Comparison of ENCODE assay signal across 28 mouse cellular contexts in the genomic region with DNA sequence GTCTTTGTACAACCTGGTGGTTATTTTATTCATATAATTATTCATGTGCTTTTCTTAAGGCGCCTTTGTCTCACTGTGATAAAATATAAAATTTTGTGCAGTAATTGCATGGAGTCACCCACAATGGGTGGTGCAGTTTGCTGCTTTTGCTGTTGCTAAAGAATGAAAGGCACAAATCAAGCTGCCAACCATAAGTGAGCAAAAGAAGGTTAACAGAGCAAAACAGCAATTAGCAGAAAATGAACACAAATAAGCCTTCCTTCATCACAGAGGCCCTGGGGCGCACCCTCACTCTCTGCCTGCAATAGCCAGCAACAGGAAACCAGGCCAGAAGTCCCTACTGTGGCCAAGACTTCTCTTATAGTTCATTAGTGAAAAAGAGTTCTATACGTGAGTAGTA.
DNase-seq lines count a peak whose midpoint lies in the region; ATAC-seq lines count a peak whose summit lies in the region.
"Had no signal": no experiment of that assay in that cellular context is flagged by ENCODE, and none has a peak within 500 bp of the region (broad histone marks: within the 10 kb centered on the region; RNA-seq: fewer than 3 reads in every experiment).

No protein-coding gene starts in this region.

- H3K36me3 ChIP-seq in forebrain, embryonic 13.5 days (ENCODE audit: poor library complexity, severe bottlenecking), result no peaks in the 10 kb centered on the region
- no peaks in the 10 kb centered on the region for H3K36me3 ChIP-seq in forebrain, embryonic 10.5 days (replicated peaks)
- no peaks in the 10 kb centered on the region for H3K36me3 ChIP-seq in forebrain, embryonic 16.5 days (ENCODE audit: control insufficient read depth, insufficient read depth)
- H3K36me3 ChIP-seq: embryonic facial prominence, embryonic 10.5 days; embryonic facial prominence, embryonic 13.5 days; G1E; heart, embryonic 13.5 days; intestine, embryonic 15.5 days; kidney, embryonic 15.5 days had no signal

- no peak overlapping the region for H3K4me2 ChIP-seq in forebrain, embryonic 13.5 days
- H3K4me2 ChIP-seq in forebrain, embryonic 16.5 days (ENCODE audit: low read length), result no peak overlapping the region
- H3K4me2 ChIP-seq: embryonic facial prominence, embryonic 13.5 days; heart, embryonic 13.5 days; intestine, embryonic 15.5 days; kidney, embryonic 15.5 days had no signal

- WGBS in forebrain, embryonic 13.5 days, result 56% methylated on average over 3 of the region's 3 CpGs
- WGBS in forebrain, embryonic 10.5 days, result 73% methylated on average over 3 of the region's 3 CpGs
- 27% methylated on average over 3 of the region's 3 CpGs for WGBS in forebrain, embryonic 16.5 days

- H3K4me1 ChIP-seq in forebrain, embryonic 13.5 days, result peaks cover 7% of the 10 kb centered on the region
- peaks cover 5% of the 10 kb centered on the region; the same call in 1 of the 2 replicates for H3K4me1 ChIP-seq in forebrain, embryonic 10.5 days
- H3K4me1 ChIP-seq in forebrain, embryonic 16.5 days (replicated peaks; ENCODE audit: control insufficient read depth, insufficient read depth, low read length), result no peaks in the 10 kb centered on the region
- H3K4me1 ChIP-seq: embryonic facial prominence, embryonic 10.5 days; embryonic facial prominence, embryonic 13.5 days; heart, embryonic 13.5 days; intestine, embryonic 15.5 days; kidney, embryonic 15.5 days had no signal

- H3K27me3 ChIP-seq in forebrain, embryonic 13.5 days, result peaks cover 4% of the 10 kb centered on the region; the same call in 1 of the 2 replicates
- H3K27me3 ChIP-seq in forebrain, embryonic 10.5 days (ENCODE audit: poor library complexity, severe bottlenecking), result peaks cover 9% of the 10 kb centered on the region; the same call in 1 of the 2 replicates
- peaks cover 8% of the 10 kb centered on the region for H3K27me3 ChIP-seq in forebrain, embryonic 16.5 days (replicated peaks; ENCODE audit: control insufficient read depth, insufficient read depth, low read length)
- H3K27me3 ChIP-seq: CH12.LX; embryonic facial prominence, embryonic 13.5 days; heart, embryonic 13.5 days; intestine, embryonic 15.5 days; kidney, embryonic 15.5 days had no signal

- H3K9ac ChIP-seq in forebrain, embryonic 13.5 days, result no peak overlapping the region
- no peak overlapping the region for H3K9ac ChIP-seq in forebrain, embryonic 16.5 days (replicated peaks; ENCODE audit: low read depth, low read length)
- H3K9ac ChIP-seq: embryonic facial prominence, embryonic 13.5 days; heart, embryonic 13.5 days; intestine, embryonic 15.5 days; kidney, embryonic 15.5 days had no signal

- peak; percentile 55 for ATAC-seq in forebrain, embryonic 13.5 days
- ATAC-seq in forebrain, embryonic 16.5 days, result peak; percentile 87
- ATAC-seq in inflammation-experienced regulatory T-cells, adult 6 months, result no peak
- ATAC-seq: intestine, embryonic 15.5 days had no signal

- no peaks in the 10 kb centered on the region for H3K9me3 ChIP-seq in forebrain, embryonic 13.5 days (replicated peaks)
- no peaks in the 10 kb centered on the region for H3K9me3 ChIP-seq in forebrain, embryonic 10.5 days
- H3K9me3 ChIP-seq in forebrain, embryonic 16.5 days (ENCODE audit: control insufficient read depth, low read length), result no peaks in the 10 kb centered on the region
- H3K9me3 ChIP-seq: embryonic facial prominence, embryonic 10.5 days; embryonic facial prominence, embryonic 13.5 days; G1E; heart, embryonic 13.5 days; intestine, embryonic 15.5 days; kidney, embryonic 15.5 days had no signal

- no peak overlapping the region for H3K4me3 ChIP-seq in forebrain, embryonic 13.5 days
- H3K4me3 ChIP-seq in forebrain, embryonic 10.5 days, result no peak overlapping the region
- H3K4me3 ChIP-seq in forebrain, embryonic 16.5 days (replicated peaks; ENCODE audit: low read length), result no peak overlapping the region
- H3K4me3 ChIP-seq: embryonic facial prominence, embryonic 10.5 days; embryonic facial prominence, embryonic 13.5 days; erythroblast, embryonic 14.5 days; heart, embryonic 13.5 days; intestine, embryonic 15.5 days; kidney, embryonic 15.5 days had no signal

- DNase-seq in forebrain, embryonic 10.5 days (ENCODE audit: extremely low spot score, low spot score), result no peak
- peak; percentile 51 for DNase-seq in Muller cell, postnatal 12 days (ENCODE audit: inconsistent ontology term)
- peak; percentile 14 for DNase-seq in brain, embryonic 18.5 days (ENCODE audit: low read depth, low spot score)
- DNase-seq in embryo, embryonic 9.5 days (ENCODE audit: extremely low spot score), result no peak
- DNase-seq: adrenal gland, adult 2 months; adrenal gland, postnatal 14 days; B cell, adult 2 months; cerebellum, adult 11 months; cerebellum, adult 2 months; cerebellum, adult 9-11 months; cerebellum, postnatal 25 days; gastrocnemius, postnatal 25 days; heart, adult 18-20 months; heart, postnatal 14 days; heart, postnatal 4 days; kidney, adult 11 months; kidney, adult 8-10 months had no signal

- H3K27ac ChIP-seq in forebrain, embryonic 13.5 days, result no peak overlapping the region
- H3K27ac ChIP-seq in forebrain, embryonic 10.5 days, result no peak overlapping the region
- H3K27ac ChIP-seq in forebrain, embryonic 16.5 days (ENCODE audit: low read length), result no peak overlapping the region
- H3K27ac ChIP-seq: embryonic facial prominence, embryonic 10.5 days; embryonic facial prominence, embryonic 13.5 days; heart, embryonic 13.5 days; intestine, embryonic 15.5 days; kidney, embryonic 15.5 days had no signal

Comparison
In these comparisons a context has a peak if more than half of its experiments do, and no peak if none do; other contexts are left out.
1. DNase-seq: peak in Muller cell, postnatal 12 days (single experiment) and brain, embryonic 18.5 days (single experiment); none in forebrain, embryonic 10.5 days (single experiment) and embryo, embryonic 9.5 days (single experiment).